15 mouse cellular contexts compared by ENCODE assay signal in genomic region chr9:61703301-61703700, GRCm38 (mm10).
DNase-seq lines count a peak whose midpoint lies in the region; ATAC-seq lines count a peak whose summit lies in the region.
"Had no signal": no experiment of that assay in that cellular context is flagged by ENCODE, and none has a peak within 500 bp of the region (broad histone marks: within the 10 kb centered on the region; RNA-seq: fewer than 3 reads in every experiment).

No protein-coding gene starts in this region.

- WGBS in kidney, embryonic 15.5 days: 60% methylated on average over 11 of the region's 11 CpGs
- 31% methylated on average over 11 of the region's 11 CpGs for WGBS in limb, embryonic 15.5 days

- peaks cover 48% of the 10 kb centered on the region for H3K27me3 ChIP-seq in kidney, embryonic 15.5 days
- H3K27me3 ChIP-seq in limb, embryonic 15.5 days: peaks cover 22% of the 10 kb centered on the region; the same call in 1 of the 2 replicates

- ATAC-seq in kidney, embryonic 15.5 days (replicated peaks; ENCODE audit: low FRiP score): no peak
- no peak for ATAC-seq in limb, embryonic 15.5 days (ENCODE audit: insufficient number of reproducible peaks, low FRiP score, low TSS enrichment, low read depth)
- no peak for ATAC-seq in megakaryocyte progenitor cell, adult 5-6 weeks (replicated peaks; ENCODE audit: poor library complexity)

- H3K9me3 ChIP-seq in kidney, embryonic 15.5 days (replicated peaks): no peaks in the 10 kb centered on the region
- no peaks in the 10 kb centered on the region for H3K9me3 ChIP-seq in limb, embryonic 15.5 days
- H3K9me3 ChIP-seq: heart, embryonic 10.5 days; liver, embryonic 13.5 days; neural tube, embryonic 13.5 days had no signal

- H3K4me3 ChIP-seq in kidney, embryonic 15.5 days (replicated peaks): no peak overlapping the region
- H3K4me3 ChIP-seq in limb, embryonic 15.5 days: no peak overlapping the region
- H3K4me3 ChIP-seq: erythroblast, embryonic 14.5 days; heart, embryonic 10.5 days; layer of hippocampus, adult 2 months; liver, embryonic 13.5 days; neural tube, embryonic 13.5 days had no signal

- no peak overlapping the region for H3K27ac ChIP-seq in kidney, embryonic 15.5 days
- H3K27ac ChIP-seq in limb, embryonic 15.5 days: 0 out of 2 replicates have a peak overlapping the region, but pooled peaks have one; percentile 54
- H3K27ac ChIP-seq: heart, embryonic 10.5 days; layer of hippocampus, adult 2 months; liver, embryonic 13.5 days; neural tube, embryonic 13.5 days had no signal

- H3K36me3 ChIP-seq in kidney, embryonic 15.5 days: no peaks in the 10 kb centered on the region
- H3K36me3 ChIP-seq in limb, embryonic 15.5 days: no peaks in the 10 kb centered on the region
- H3K36me3 ChIP-seq: heart, embryonic 10.5 days; liver, embryonic 13.5 days; neural tube, embryonic 13.5 days had no signal

- H3K9ac ChIP-seq in kidney, embryonic 15.5 days: no peak overlapping the region
- no peak overlapping the region for H3K9ac ChIP-seq in limb, embryonic 15.5 days
- H3K9ac ChIP-seq: liver, embryonic 13.5 days; neural tube, embryonic 13.5 days had no signal

- no peak overlapping the region for H3K4me2 ChIP-seq in kidney, embryonic 15.5 days
- H3K4me2 ChIP-seq in limb, embryonic 15.5 days: no peak overlapping the region
- H3K4me2 ChIP-seq: neural tube, embryonic 13.5 days had no signal

- peak; percentile 56 to 66 for DNase-seq in cerebellum, postnatal 10 days
- DNase-seq in cerebellum, adult 11 months: no peak
- peak; percentile 41 for DNase-seq in kidney, postnatal 14 days
- DNase-seq in brain, adult 2 months (ENCODE audit: low read depth, low spot score): peak; percentile 16
- DNase-seq in adrenal gland, postnatal 4 days (ENCODE audit: low spot score in 2 of 2): no peak
- DNase-seq: adrenal gland, postnatal 14 days; gastrocnemius, postnatal 36 days had no signal

- H3K4me1 ChIP-seq in kidney, embryonic 15.5 days: peaks cover 16% of the 10 kb centered on the region; the same call in 1 of the 2 replicates
- H3K4me1 ChIP-seq in limb, embryonic 15.5 days: peaks cover 43% of the 10 kb centered on the region

Comparison
In these comparisons a context has a peak if more than half of its experiments do, and no peak if none do; other contexts are left out.
1. DNase-seq: peak in cerebellum, postnatal 10 days (2 of 2), kidney, postnatal 14 days (single experiment) and brain, adult 2 months (single experiment); none in cerebellum, adult 11 months (single experiment) and adrenal gland, postnatal 4 days (0 of 2).